Mouse (Mus musculus) cerebellum, adult 2 months (tissue): Measurements from ENCODE around the gene Gins3. TPM values are rescaled to one million over a fixed set of nuclear protein-coding genes. Genes with fewer than 3 reads are reported as not detected.

Experiments
- DNase-seq, 2 experiments: peaks; one replicate each; pipeline ENCODE4 v3.0.0; 2021
- H3K27ac ChIP-seq: fragments of 200-500 bp; 2 replicates; pipeline ENCODE4 v1.5.1; 2012; ENCODE audit warnings: low read length, control low read depth, inconsistent platforms; ENCODE audit not compliant: insufficient read depth
- H3K27me3 ChIP-seq: fragments of 200-500 bp; 2 replicates; pipeline ENCODE4 v1.6.1; 2012; ENCODE audit warnings: inconsistent platforms, mild to moderate bottlenecking, low read length, moderate library complexity; ENCODE audit not compliant: control insufficient read depth, insufficient read depth
- H3K4me1 ChIP-seq: fragments of 200-500 bp; 2 replicates; pipeline ENCODE4 v1.6.1; 2011; ENCODE audit warnings: low read length; ENCODE audit not compliant: control insufficient read depth, insufficient read depth
- H3K4me3 ChIP-seq: fragments of 200-500 bp; replicated peaks from 2 replicates; pipeline ENCODE3; 2011; ENCODE audit warnings: mild to moderate bottlenecking, low read depth, low read length, control low read depth; ENCODE audit not compliant: insufficient read depth
- CTCF ChIP-seq: fragments of 200-500 bp; IDR thresholded peaks from 2 replicates; pipeline ENCODE4 v1.5.1; 2011; ENCODE audit warnings: low read depth, mild to moderate bottlenecking, control low read depth, low read length, moderate library complexity, borderline replicate concordance; ENCODE audit not compliant: insufficient read depth
- POLR2A ChIP-seq: fragments of 200-500 bp; IDR thresholded peaks from 2 replicates; pipeline ENCODE4 v1.6.1; 2011; ENCODE audit warnings: low read length, control low read depth, borderline replicate concordance; ENCODE audit not compliant: insufficient read depth
- WGBS: fragments of 180-500 bp; shearing (Covaris S2); methylation state at CpG from one replicate; pipeline ENCODE4 v1.1.7; 2018; 5-methylcytosine and 5-hydroxymethylcytosine counted together
- polyA plus RNA-seq: library from polyadenylated mRNA; depleted of rRNA; stranded (reverse); fragments of >200 nt; gene quantifications from 2 replicates; pipeline ENCODE4 v1.2.3, GENCODE M21; 2012; rRNA removed

Gene Gins3
- 3.0 and 3.2 TPM in 2 replicates for polyA plus RNA-seq

GRCm38 (mm10) chr8:95633262-95634062, at the start of gene Gins3:
TSS of gene Gins3 (plus strand) at chr8:95633453.
- no peaks in the 10 kb centered on the region for H3K27me3 ChIP-seq
- peak within 1 kb of the TSS; percentile 85 for H3K4me3 ChIP-seq
- no peak within 1 kb of the TSS for H3K27ac ChIP-seq
- peak; percentile 49; the same call in 1 of the 2 replicates for TF ChIP-seq POLR2A
- TF ChIP-seq CTCF: no peak
- no peaks in the 10 kb centered on the region for H3K4me1 ChIP-seq
- peak; percentile 94 to 95 for DNase-seq
- WGBS: under 1% methylated on average over 52 of the region's 52 CpGs

- H3K4me1 ChIP-seq: no peaks in the 10 kb centered on the region
- WGBS: 88% methylated on average over 1 of the region's 1 CpGs
- H3K4me3 ChIP-seq: no peak overlapping the region
- no peaks in the 10 kb centered on the region for H3K27me3 ChIP-seq
- no peak for DNase-seq
- TF ChIP-seq CTCF: no peak
- TF ChIP-seq POLR2A: no peak
- no peak overlapping the region for H3K27ac ChIP-seq
These were observed 45.9 kb upstream of the Gins3 start for GRCm38 (mm10) chr8:95587339-95587738.

DNA sequence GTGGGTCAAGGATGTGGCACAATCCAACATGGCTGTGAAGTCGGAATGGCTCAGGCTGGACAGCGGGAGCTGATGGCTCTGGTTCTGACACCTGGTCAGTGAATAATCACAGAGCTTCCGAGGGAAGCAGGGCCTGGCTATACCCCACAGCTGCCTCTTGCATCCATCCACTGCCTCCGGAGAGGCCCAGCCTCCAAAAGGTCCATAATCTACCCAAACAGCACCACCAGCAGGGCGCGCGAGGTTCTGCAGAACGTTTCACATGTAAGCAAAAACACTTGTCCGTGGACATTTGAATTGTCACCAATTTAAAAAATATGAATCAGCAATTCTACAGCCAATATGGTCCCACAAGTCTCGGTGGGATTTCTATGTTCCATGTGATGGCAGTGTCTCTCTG, 44.0 kb upstream of the Gins3 start:
- Histone ChIP-seq H3K27ac (no peak overlapping the region), H3K27me3 (no peaks in the 10 kb centered on the region), H3K4me3 (no peak overlapping the region), H3K4me1 (no peaks in the 10 kb centered on the region)
- TF ChIP-seq POLR2A: no peak
- no peak for TF ChIP-seq CTCF
- no peak for DNase-seq
- WGBS: 61% methylated on average over 10 of the region's 10 CpGs

- no peaks in the 10 kb centered on the region for H3K4me1 ChIP-seq
- H3K27ac ChIP-seq: no peak overlapping the region
- 76% methylated on average over 4 of the region's 4 CpGs for WGBS
- no peak for DNase-seq
- TF ChIP-seq CTCF (no peak), POLR2A (no peak)
- H3K4me3 ChIP-seq: no peak overlapping the region
- no peaks in the 10 kb centered on the region for H3K27me3 ChIP-seq
These were observed 42.7 kb upstream of the Gins3 start for GRCm38 (mm10) chr8:95590539-95590938.

DNA sequence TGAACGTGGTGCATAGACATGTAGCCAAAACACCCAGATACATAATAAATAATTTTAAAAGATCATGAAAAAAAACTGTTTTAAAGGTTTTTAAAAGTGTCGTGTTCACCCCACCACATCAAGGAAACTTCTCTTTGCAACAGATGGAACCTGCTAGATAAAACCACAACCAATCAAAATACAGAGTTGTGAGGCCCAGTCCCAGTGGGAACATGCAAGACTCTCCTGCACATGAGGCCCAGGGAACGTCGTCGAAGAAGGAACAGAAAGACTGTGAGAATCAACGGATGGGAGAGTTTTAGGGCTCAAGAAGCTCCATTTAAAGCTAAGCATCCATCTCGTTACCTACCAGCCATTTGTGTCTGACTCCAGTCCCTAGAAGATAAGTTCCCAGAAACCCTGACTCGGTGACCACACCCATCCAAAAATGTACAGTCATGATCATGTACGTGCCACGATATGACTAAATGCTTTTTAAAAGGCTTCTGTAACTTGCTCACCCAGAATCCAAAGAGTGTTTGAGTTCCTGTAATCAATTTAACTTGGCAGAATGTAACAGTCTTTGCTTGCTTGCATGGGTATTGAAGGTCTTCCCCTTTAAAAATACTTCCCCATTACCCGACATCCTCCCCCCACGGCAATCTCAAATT, 41.0 kb upstream of the Gins3 start:
- H3K4me1 ChIP-seq: no peaks in the 10 kb centered on the region
- TF ChIP-seq POLR2A: no peak
- TF ChIP-seq CTCF: no peak
- no peak overlapping the region for H3K27ac ChIP-seq
- no peak for DNase-seq
- no peaks in the 10 kb centered on the region for H3K27me3 ChIP-seq
- no peak overlapping the region for H3K4me3 ChIP-seq
- WGBS: 84% methylated on average over 12 of the region's 12 CpGs

DNA sequence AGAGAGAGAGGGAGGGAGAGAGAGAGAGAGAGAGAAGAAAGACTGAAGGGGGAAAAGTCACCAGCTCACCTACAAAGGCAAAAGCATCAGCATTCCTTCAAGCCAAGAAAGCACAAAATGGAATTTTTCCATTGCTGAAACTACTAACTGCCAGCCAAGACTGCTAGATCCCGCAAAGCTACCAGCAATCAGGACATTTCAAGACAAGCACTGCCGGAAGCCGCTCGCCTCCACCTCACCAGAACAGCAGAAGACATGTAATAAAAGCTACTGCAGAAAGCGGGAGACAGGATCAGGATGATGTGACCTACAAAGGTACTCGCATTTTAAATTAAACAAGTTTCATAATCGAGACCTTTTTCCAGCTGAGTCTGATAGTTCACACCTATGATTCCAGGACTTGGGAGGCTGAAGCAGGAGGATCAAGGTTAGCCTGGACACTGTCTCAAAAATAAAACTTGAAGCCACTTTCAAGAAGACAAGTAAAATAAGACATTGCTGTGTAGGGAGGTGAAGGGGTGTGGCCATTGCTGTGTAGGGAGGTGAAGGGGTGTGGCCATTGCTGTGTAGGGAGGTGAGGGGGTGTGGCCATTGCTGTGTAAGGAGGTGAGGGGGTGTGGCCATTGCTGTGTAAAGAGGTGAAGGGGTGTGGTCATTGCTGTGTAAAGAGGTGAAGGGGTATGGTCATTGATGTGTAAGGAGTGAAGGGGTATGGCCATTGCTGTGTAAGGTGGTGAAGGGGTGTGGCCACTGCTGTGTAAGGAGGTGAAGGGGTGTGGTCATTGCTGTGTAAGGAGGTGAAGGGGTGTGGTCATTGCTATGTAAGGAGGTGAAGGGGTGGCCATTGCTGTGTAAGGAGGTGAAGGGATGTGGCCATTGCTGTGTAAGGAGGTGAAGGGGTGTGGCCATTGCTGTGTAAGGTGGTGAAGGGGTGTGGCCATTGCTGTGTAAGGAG, 39.5 kb upstream of the Gins3 start:
- no peak overlapping the region for H3K4me3 ChIP-seq
- no peaks in the 10 kb centered on the region for H3K27me3 ChIP-seq
- WGBS: 91% methylated on average over 7 of the region's 7 CpGs
- DNase-seq: no peak
- TF ChIP-seq POLR2A: no peak
- no peak for TF ChIP-seq CTCF
- no peaks in the 10 kb centered on the region for H3K4me1 ChIP-seq
- no peak overlapping the region for H3K27ac ChIP-seq

- no peak for TF ChIP-seq CTCF
- no peak for TF ChIP-seq POLR2A
- WGBS: 83% methylated on average over 14 of the region's 14 CpGs
- H3K4me3 ChIP-seq: no peak overlapping the region
These were observed 38.1 kb upstream of the Gins3 start for GRCm38 (mm10) chr8:95595131-95595530.

More at GRCm38 (mm10) chr8:95595131-95595530, 38.1 kb upstream of the Gins3 start:
- Histone ChIP-seq H3K27me3 (no peaks in the 10 kb centered on the region), H3K27ac (no peak overlapping the region), H3K4me1 (no peaks in the 10 kb centered on the region)
- DNase-seq: no peak
